Mouse (Mus musculus) heart, postnatal 36 days (tissue): ENCODE data around the gene Prkag1. TPM values are rescaled to one million over a fixed set of nuclear protein-coding genes. Genes with fewer than 3 reads are reported as not detected.

ENCODE experiments used
- DNase-seq, 2 experiments: peaks; one replicate each; pipeline ENCODE4 v3.0.0; 2021 to 2022
- intact Hi-C: fragments of 180-260 bp; cut with DNase I; formaldehyde crosslinking; loops from one replicate; pipeline ENCODE4 v1.15.1; 2025
- total RNA-seq, 2 experiments: library from RNA; stranded (reverse); gene quantifications; 2 replicates each; pipeline ENCODE4 v1.2.3; 2021

Gene Prkag1
- total RNA-seq, 2 experiments from 2014 or later, result 99.8 to 112 TPM

GRCm38 (mm10) chr15:98796803-98797595, 34.3 kb downstream of the Prkag1 start:
- DNase-seq, result no peak
- intact Hi-C loops, result no loop called here

GRCm38 (mm10) chr15:98793141-98793698, 38.1 kb downstream of the Prkag1 start:
- intact Hi-C loops, result loop anchor here (5.0 kb wide), 1 partner anchor 81 kb away; no protein-coding TSS in a partner anchor
- DNase-seq, result no peak

- intact Hi-C loops, result loop anchor here (5.0 kb wide), 1 partner anchor 80 kb away; no protein-coding TSS in a partner anchor
These were observed 38.9 kb downstream of the Prkag1 start for GRCm38 (mm10) chr15:98792233-98793020.

GRCm38 (mm10) chr15:98791771-98792170, 39.5 kb downstream of the Prkag1 start:
- intact Hi-C loops, result loop anchor here (5.0 kb wide), 1 partner anchor 79 kb away; no protein-coding TSS in a partner anchor
- DNase-seq, result no peak

More at GRCm38 (mm10) chr15:98792233-98793020, 38.9 kb downstream of the Prkag1 start:
- no peak for DNase-seq

GRCm38 (mm10) chr15:98791221-98791620, 40.1 kb downstream of the Prkag1 start:
- intact Hi-C loops, result loop anchor here (5.0 kb wide), 1 partner anchor 79 kb away; no protein-coding TSS in a partner anchor
- no peak for DNase-seq

GRCm38 (mm10) chr15:98790761-98791160, 40.6 kb downstream of the Prkag1 start:
- peak in 1 of 2 experiments; percentile 9 for DNase-seq
- intact Hi-C loops, result loop anchor here (5.0 kb wide), 1 partner anchor 78 kb away; no protein-coding TSS in a partner anchor

GRCm38 (mm10) chr15:98789661-98790535, 41.4 kb downstream of the Prkag1 start, which contains the start of gene Wnt1:
Gene Wnt1, plus strand, starts transcription at chr15:98789857.
- intact Hi-C loops, result loop anchor here (5.0 kb wide), 1 partner anchor 78 kb away; no protein-coding TSS in a partner anchor
- DNase-seq, result peak; percentile 67 to 70

GRCm38 (mm10) chr15:98788972-98789660, 42.2 kb downstream of the Prkag1 start:
- peak in 1 of 2 experiments; percentile 7 for DNase-seq
- intact Hi-C loops, result no loop called here

- intact Hi-C loops, result no loop called here
- DNase-seq, result no peak
These were observed 43.4 kb downstream of the Prkag1 start for GRCm38 (mm10) chr15:98787930-98788329.

- DNase-seq, result no peak
- intact Hi-C loops, result no loop called here
These were observed 45.6 kb downstream of the Prkag1 start for GRCm38 (mm10) chr15:98785744-98786143.

GRCm38 (mm10) chr15:98781166-98781565, 50.2 kb downstream of the Prkag1 start:
- intact Hi-C loops, result no loop called here
- no peak for DNase-seq

GRCm38 (mm10) chr15:98780573-98780972, 50.7 kb downstream of the Prkag1 start:
- intact Hi-C loops, result no loop called here
- DNase-seq, result peak; percentile 53 to 61

- intact Hi-C loops, result no loop called here
- DNase-seq, result peak in 1 of 2 experiments; percentile 36
These were observed 51.2 kb downstream of the Prkag1 start for GRCm38 (mm10) chr15:98780075-98780474.

- DNase-seq, result no peak
- intact Hi-C loops, result no loop called here
These were observed 52.5 kb downstream of the Prkag1 start for GRCm38 (mm10) chr15:98778806-98779205.

- no peak for DNase-seq
- intact Hi-C loops, result no loop called here
These were observed 53.0 kb downstream of the Prkag1 start for GRCm38 (mm10) chr15:98778191-98778770.

- intact Hi-C loops, result no loop called here
- DNase-seq, result no peak
These were observed 53.6 kb downstream of the Prkag1 start, which contains the start of gene Wnt10b for GRCm38 (mm10) chr15:98777762-98778161. Gene Wnt10b, minus strand, starts transcription at chr15:98778150.

- no peak for DNase-seq
- intact Hi-C loops, result no loop called here
These were observed 54.2 kb downstream of the Prkag1 start for GRCm38 (mm10) chr15:98777005-98777616.

GRCm38 (mm10) chr15:98776280-98777004, 54.9 kb downstream of the Prkag1 start:
- intact Hi-C loops, result no loop called here
- DNase-seq, result no peak
